Mouse (Mus musculus): ENCODE data around the gene Tspan33. TPM values are rescaled to one million over a fixed set of nuclear protein-coding genes. Genes with fewer than 3 reads are reported as not detected.

The Tspan33 gene
- polyA plus RNA-seq, 1 experiment from 2014 or later = 1.0 TPM

DNA sequence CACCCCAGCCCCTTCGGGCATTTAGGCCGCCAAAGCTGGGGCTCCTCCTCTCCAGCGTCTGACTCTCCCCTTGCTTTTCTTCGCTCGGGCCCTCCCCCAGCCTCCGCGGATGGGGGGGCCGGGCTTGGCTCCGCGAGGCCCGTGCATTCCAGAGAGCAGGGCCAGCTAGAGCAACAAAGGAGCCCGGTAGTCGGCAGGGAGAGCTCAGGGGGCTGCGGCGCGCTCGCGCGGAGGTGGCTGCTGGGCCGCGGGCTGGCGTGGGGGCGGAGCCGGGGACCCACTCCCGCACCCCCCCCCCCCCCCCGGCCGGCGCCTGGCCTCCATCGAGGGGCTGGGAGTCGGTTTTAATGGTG is 41.3 kb downstream of the Tspan33 start, which contains the start of gene Smo:
Gene Smo, plus strand, starts transcription at position 168 of the 353 bp plus-strand sequence.
- Histone ChIP-seq H3K36me3 (ENCODE audit: control insufficient read depth, insufficient read depth) (no peaks in the 10 kb centered on the region), H3K27ac (ENCODE audit: low read depth, low read length) (peak within 1 kb of the TSS; percentile 88), H3K9ac (ENCODE audit: low read depth, low read length) (peak within 1 kb of the TSS; percentile 95), H3K4me3 (ENCODE audit: low read depth, low read length) (peak within 1 kb of the TSS; percentile 80), H3K9me3 (ENCODE audit: control insufficient read depth) (no peaks in the 10 kb centered on the region), H3K27me3 (replicated peaks; ENCODE audit: control insufficient read depth, insufficient read depth, low read length) (no peaks in the 10 kb centered on the region), H3K4me2 (replicated peaks; ENCODE audit: low read depth) (peak within 1 kb of the TSS; percentile 96), H3K4me1 (replicated peaks; ENCODE audit: control insufficient read depth, insufficient read depth, low read length) (no peaks in the 10 kb centered on the region)
- peak; percentile 78 for ATAC-seq
- WGBS = 0% methylated on average over 24 of the region's 30 CpGs
- TF ChIP-seq CTCF (IDR thresholded peaks at IDR 0.05; ENCODE audit: low read depth) = no peak

DNA sequence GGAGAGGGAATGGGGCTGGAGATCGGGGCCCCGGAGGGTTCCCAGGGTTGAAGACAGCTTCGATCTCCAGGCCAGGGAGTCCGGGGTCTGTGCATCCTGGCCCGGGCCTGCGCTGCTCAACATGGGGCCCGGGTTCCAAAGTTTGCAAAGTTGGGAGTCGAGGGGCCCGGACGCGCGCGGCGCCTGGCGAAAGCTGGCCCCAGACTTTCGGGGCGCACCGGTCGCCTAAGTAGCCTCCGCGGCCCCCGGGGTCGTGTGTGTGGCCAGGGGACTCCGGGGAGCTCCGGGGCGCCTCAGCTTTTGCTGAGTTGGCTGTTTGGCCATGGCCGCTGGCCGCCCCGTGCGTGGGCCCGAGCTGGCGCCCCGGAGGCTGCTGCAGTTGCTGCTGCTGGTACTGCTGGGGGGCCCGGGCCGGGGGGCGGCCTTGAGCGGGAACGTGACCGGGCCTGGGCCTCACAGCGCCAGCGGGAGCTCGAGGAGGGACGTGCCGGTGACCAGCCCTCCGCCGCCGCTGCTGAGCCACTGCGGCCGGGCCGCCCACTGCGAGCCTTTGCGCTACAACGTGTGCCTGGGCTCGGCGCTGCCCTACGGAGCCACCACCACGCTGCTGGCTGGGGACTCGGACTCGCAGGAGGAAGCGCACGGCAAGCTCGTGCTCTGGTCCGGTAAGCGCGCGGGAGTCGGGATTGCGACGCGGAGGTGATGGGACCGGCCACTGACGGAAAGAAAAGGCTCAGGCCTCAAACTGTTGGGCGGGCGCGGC is 41.8 kb downstream of the Tspan33 start:
- ATAC-seq = peak; percentile 71
- no peak for TF ChIP-seq CTCF (IDR thresholded peaks at IDR 0.05; ENCODE audit: low read depth)
- peak overlapping the region; percentile 88 for H3K27ac ChIP-seq (ENCODE audit: low read depth, low read length)
- H3K27me3 ChIP-seq (replicated peaks; ENCODE audit: control insufficient read depth, insufficient read depth, low read length) = no peaks in the 10 kb centered on the region
- H3K9me3 ChIP-seq (ENCODE audit: control insufficient read depth) = no peaks in the 10 kb centered on the region
- H3K4me1 ChIP-seq (replicated peaks; ENCODE audit: control insufficient read depth, insufficient read depth, low read length) = no peaks in the 10 kb centered on the region
- WGBS = under 1% methylated on average over 72 of the region's 75 CpGs
- H3K36me3 ChIP-seq (ENCODE audit: control insufficient read depth, insufficient read depth) = no peaks in the 10 kb centered on the region
- H3K9ac ChIP-seq (ENCODE audit: low read depth, low read length) = peak overlapping the region; percentile 95
- H3K4me3 ChIP-seq (ENCODE audit: low read depth, low read length) = peak overlapping the region; percentile 80
- H3K4me2 ChIP-seq (replicated peaks; ENCODE audit: low read depth) = peak overlapping the region; percentile 96

DNA sequence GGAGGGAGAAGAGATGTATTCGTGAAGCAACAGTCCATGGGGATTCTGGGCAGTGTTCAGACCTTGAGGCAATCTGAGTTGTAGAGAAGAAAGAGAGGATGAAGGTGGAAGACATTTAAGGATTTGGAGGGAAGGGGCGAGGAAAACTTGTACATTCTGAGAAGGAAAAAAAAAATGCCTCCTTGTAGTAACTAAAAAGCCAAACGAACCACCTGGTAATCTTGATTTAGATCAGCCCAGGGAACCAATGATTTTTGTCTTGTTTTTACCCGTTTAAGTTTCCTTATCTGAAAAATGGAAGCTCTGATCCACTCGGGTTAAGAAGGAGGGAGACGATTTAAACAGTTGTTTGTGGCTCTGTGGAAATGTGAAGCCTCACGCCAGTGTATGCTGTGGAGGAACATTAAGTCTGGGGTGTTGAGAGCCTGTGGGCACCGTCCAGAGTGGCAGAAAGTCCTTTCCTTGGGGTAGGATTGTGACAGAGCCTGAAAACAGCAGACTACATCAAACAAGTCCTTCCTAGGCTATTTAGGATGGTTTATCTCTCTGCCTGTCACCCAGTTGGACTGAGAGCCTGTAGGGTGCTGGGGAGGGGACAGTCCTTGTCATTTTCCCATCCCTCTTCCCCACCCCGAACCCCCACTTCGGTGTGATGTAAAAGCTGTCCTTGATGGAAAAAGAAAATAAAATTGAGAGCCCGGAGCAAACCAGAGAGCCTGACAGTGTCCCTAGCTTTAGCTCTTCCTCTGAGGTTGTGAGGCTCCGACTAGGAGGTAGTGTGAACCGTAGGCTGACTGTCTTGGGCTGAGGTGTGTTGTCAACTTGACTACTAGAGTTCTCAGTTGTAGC is 42.8 kb downstream of the Tspan33 start:
- H3K9ac ChIP-seq (ENCODE audit: low read depth, low read length) = peak overlapping the region; percentile 95
- no peaks in the 10 kb centered on the region for H3K27me3 ChIP-seq (replicated peaks; ENCODE audit: control insufficient read depth, insufficient read depth, low read length)
- no peaks in the 10 kb centered on the region for H3K4me1 ChIP-seq (replicated peaks; ENCODE audit: control insufficient read depth, insufficient read depth, low read length)
- H3K4me2 ChIP-seq (replicated peaks; ENCODE audit: low read depth) = peak overlapping the region; percentile 96
- ATAC-seq = no peak
- 7% methylated on average over 13 of the region's 13 CpGs for WGBS
- peak overlapping the region; percentile 88; the same call in 1 of the 2 replicates for H3K27ac ChIP-seq (ENCODE audit: low read depth, low read length)
- H3K4me3 ChIP-seq (ENCODE audit: low read depth, low read length) = peak overlapping the region; percentile 80
- no peaks in the 10 kb centered on the region for H3K9me3 ChIP-seq (ENCODE audit: control insufficient read depth)
- H3K36me3 ChIP-seq (ENCODE audit: control insufficient read depth, insufficient read depth) = no peaks in the 10 kb centered on the region
- no peak for TF ChIP-seq CTCF (IDR thresholded peaks at IDR 0.05; ENCODE audit: low read depth)

DNA sequence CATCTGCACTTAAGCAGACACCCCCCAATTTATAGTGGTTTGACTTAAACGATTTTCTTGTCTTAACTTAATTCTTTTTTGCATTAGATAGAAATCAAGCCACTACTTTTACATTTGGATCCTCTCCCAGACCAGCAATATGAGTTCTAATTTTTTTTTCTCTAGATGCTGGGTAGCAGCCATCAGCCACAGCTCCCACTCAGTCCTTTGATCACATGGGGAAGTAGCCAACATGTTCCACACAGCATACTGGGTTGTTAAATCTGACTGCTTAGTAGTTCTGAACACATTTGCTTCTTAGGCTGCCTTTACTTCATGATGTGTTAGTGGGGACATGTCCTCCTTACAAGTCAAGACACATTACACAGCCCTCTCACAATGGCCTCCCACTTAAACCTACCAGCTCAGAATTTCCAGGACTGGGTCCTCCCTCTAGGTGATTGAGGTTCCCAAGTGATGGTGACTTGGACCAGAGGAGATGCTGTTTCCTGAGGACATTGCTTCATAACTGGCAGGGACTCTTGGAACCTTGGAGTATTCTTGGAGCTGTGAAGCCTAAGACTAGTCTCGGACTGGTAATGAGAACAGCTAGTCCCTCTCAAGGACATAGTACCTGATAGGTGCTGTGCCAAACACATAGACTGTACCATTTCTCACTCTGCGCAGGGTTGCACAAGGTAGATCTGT is 57.6 kb downstream of the Tspan33 start:
- Histone ChIP-seq H3K9me3 (ENCODE audit: control insufficient read depth) (no peaks in the 10 kb centered on the region; the same call in 1 of the 2 replicates), H3K4me3 (ENCODE audit: low read depth, low read length) (no peak overlapping the region), H3K9ac (ENCODE audit: low read depth, low read length) (no peak overlapping the region), H3K4me2 (replicated peaks; ENCODE audit: low read depth) (no peak overlapping the region), H3K4me1 (replicated peaks; ENCODE audit: control insufficient read depth, insufficient read depth, low read length) (no peaks in the 10 kb centered on the region), H3K36me3 (ENCODE audit: control insufficient read depth, insufficient read depth) (peaks cover 21% of the 10 kb centered on the region), H3K27me3 (replicated peaks; ENCODE audit: control insufficient read depth, insufficient read depth, low read length) (no peaks in the 10 kb centered on the region), H3K27ac (ENCODE audit: low read depth, low read length) (no peak overlapping the region)
- no peak for TF ChIP-seq CTCF (IDR thresholded peaks at IDR 0.05; ENCODE audit: low read depth)
- 86% methylated on average over 3 of the region's 3 CpGs for WGBS
- no peak for ATAC-seq

DNA sequence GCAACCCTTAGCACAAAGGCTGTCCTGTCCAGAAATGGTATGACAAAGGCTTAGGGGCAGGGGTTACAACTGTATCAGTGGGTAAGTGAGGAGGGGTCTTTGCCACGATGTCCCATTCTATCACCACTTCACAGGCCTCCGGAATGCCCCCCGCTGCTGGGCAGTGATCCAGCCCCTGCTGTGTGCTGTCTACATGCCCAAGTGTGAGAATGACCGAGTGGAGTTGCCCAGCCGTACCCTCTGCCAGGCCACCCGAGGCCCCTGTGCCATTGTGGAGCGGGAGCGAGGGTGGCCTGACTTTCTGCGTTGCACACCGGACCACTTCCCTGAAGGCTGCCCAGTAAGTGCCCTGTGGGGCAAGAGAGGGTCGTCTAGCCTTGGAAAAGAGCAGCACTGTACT is 59.3 kb downstream of the Tspan33 start:
- peaks cover 30% of the 10 kb centered on the region for H3K36me3 ChIP-seq (ENCODE audit: control insufficient read depth, insufficient read depth)
- H3K4me2 ChIP-seq (replicated peaks; ENCODE audit: low read depth) = no peak overlapping the region
- H3K27ac ChIP-seq (ENCODE audit: low read depth, low read length) = no peak overlapping the region
- H3K9me3 ChIP-seq (ENCODE audit: control insufficient read depth) = no peaks in the 10 kb centered on the region; the same call in 1 of the 2 replicates
- H3K4me3 ChIP-seq (ENCODE audit: low read depth, low read length) = no peak overlapping the region
- no peaks in the 10 kb centered on the region for H3K27me3 ChIP-seq (replicated peaks; ENCODE audit: control insufficient read depth, insufficient read depth, low read length)
- 95% methylated on average over 11 of the region's 11 CpGs for WGBS
- ATAC-seq = no peak
- no peaks in the 10 kb centered on the region for H3K4me1 ChIP-seq (replicated peaks; ENCODE audit: control insufficient read depth, insufficient read depth, low read length)
- no peak for TF ChIP-seq CTCF (IDR thresholded peaks at IDR 0.05; ENCODE audit: low read depth)
- H3K9ac ChIP-seq (ENCODE audit: low read depth, low read length) = no peak overlapping the region

DNA sequence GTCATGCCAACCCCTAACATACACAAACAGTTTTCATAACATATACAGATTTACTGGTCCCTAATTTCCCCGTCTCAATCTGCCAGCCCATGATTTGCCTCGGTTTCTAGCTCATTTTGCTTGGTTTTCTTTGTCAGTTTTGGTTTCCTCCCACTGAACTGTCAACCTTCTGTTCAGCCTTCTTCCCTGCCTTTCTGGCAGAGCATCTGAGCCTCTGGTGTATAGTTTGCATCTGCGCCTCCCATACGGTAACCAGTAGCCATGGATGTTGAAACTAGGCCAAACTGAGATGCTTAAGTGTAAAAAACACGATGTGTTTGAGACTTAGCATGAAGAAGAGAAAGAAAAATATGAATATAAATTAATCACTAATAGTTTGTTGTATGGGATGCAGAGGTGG is 62.0 kb downstream of the Tspan33 start:
- H3K9ac ChIP-seq (ENCODE audit: low read depth, low read length) = no peak overlapping the region
- no peaks in the 10 kb centered on the region for H3K9me3 ChIP-seq (ENCODE audit: control insufficient read depth)
- no peak for ATAC-seq
- H3K27me3 ChIP-seq (replicated peaks; ENCODE audit: control insufficient read depth, insufficient read depth, low read length) = no peaks in the 10 kb centered on the region
- H3K4me1 ChIP-seq (replicated peaks; ENCODE audit: control insufficient read depth, insufficient read depth, low read length) = no peaks in the 10 kb centered on the region
- H3K27ac ChIP-seq (ENCODE audit: low read depth, low read length) = no peak overlapping the region
- H3K36me3 ChIP-seq (ENCODE audit: control insufficient read depth, insufficient read depth) = peaks cover 40% of the 10 kb centered on the region
- no peak for TF ChIP-seq CTCF (IDR thresholded peaks at IDR 0.05; ENCODE audit: low read depth)
- 84% methylated on average over 5 of the region's 5 CpGs for WGBS
- no peak overlapping the region for H3K4me2 ChIP-seq (replicated peaks; ENCODE audit: low read depth)
- no peak overlapping the region for H3K4me3 ChIP-seq (ENCODE audit: low read depth, low read length)
